Mouse (Mus musculus): ENCODE data around the gene Hist1h3d.
"Not testable (repeated sequence)": the region's sequence is repeated elsewhere in the genome, so short reads cannot be mapped to it uniquely, and the experiment has no call there.

The Hist1h3d gene

GRCm38 (mm10) chr13:23585029-23585441, 9.5 kb downstream of the Hist1h3d start:
- DNase-seq (ENCODE audit: low spot score in 2 of 2): peak; percentile 81 to 91

- peak; percentile 81 to 89 for DNase-seq (ENCODE audit: low spot score in 2 of 2)
These were observed 10.0 kb downstream of the Hist1h3d start for GRCm38 (mm10) chr13:23585442-23586098.

GRCm38 (mm10) chr13:23586099-23586939, 10.8 kb downstream of the Hist1h3d start:
- peak in 1 of 2 experiments; percentile 71 for DNase-seq (ENCODE audit: low spot score in 2 of 2)

GRCm38 (mm10) chr13:23586940-23587225, 11.3 kb downstream of the Hist1h3d start:
- no peak for DNase-seq (ENCODE audit: low spot score in 2 of 2)

GRCm38 (mm10) chr13:23591206-23591605, 15.6 kb downstream of the Hist1h3d start:
- DNase-seq (ENCODE audit: low spot score in 2 of 2): no peak

GRCm38 (mm10) chr13:23591886-23592285, 16.3 kb downstream of the Hist1h3d start:
- not testable (repeated sequence) for DNase-seq (ENCODE audit: low spot score in 2 of 2)

GRCm38 (mm10) chr13:23592614-23593013, 17.1 kb downstream of the Hist1h3d start:
- DNase-seq (ENCODE audit: low spot score in 2 of 2): no peak

GRCm38 (mm10) chr13:23593051-23593770, 17.6 kb downstream of the Hist1h3d start:
- no peak for DNase-seq (ENCODE audit: low spot score in 2 of 2)

GRCm38 (mm10) chr13:23595185-23595584, 19.6 kb downstream of the Hist1h3d start:
- DNase-seq (ENCODE audit: low spot score in 2 of 2): no peak

- peak; percentile 66 to 72 for DNase-seq (ENCODE audit: low spot score in 2 of 2)
These were observed 20.2 kb downstream of the Hist1h3d start for GRCm38 (mm10) chr13:23595622-23596372.

GRCm38 (mm10) chr13:23597957-23598356, 22.4 kb downstream of the Hist1h3d start:
- DNase-seq (ENCODE audit: low spot score in 2 of 2): peak; percentile 84 to 96

- peak in 1 of 2 experiments; percentile 55 for DNase-seq (ENCODE audit: low spot score in 2 of 2)
These were observed 27.7 kb downstream of the Hist1h3d start for GRCm38 (mm10) chr13:23603182-23603699.

- peak in 1 of 2 experiments; percentile 28 for DNase-seq (ENCODE audit: low spot score in 2 of 2)
These were observed 28.9 kb downstream of the Hist1h3d start for GRCm38 (mm10) chr13:23604452-23604851.

- DNase-seq (ENCODE audit: low spot score in 2 of 2): peak in 1 of 2 experiments; percentile 40
These were observed 29.5 kb downstream of the Hist1h3d start for GRCm38 (mm10) chr13:23605052-23605451.

GRCm38 (mm10) chr13:23609209-23609608, 33.6 kb downstream of the Hist1h3d start:
- peak in 1 of 2 experiments; percentile 61 for DNase-seq (ENCODE audit: low spot score in 2 of 2)

GRCm38 (mm10) chr13:23609844-23610243, 34.3 kb downstream of the Hist1h3d start:
- DNase-seq (ENCODE audit: low spot score in 2 of 2): peak in 1 of 2 experiments; percentile 57

- DNase-seq (ENCODE audit: low spot score in 2 of 2): peak in 1 of 2 experiments; percentile 29
These were observed 34.8 kb downstream of the Hist1h3d start for GRCm38 (mm10) chr13:23610393-23610792.

GRCm38 (mm10) chr13:23611638-23612037, 36.1 kb downstream of the Hist1h3d start:
- DNase-seq (ENCODE audit: low spot score in 2 of 2): peak in 1 of 2 experiments; percentile 38

- peak in 1 of 2 experiments; percentile 58 for DNase-seq (ENCODE audit: low spot score in 2 of 2)
These were observed 44.6 kb downstream of the Hist1h3d start for GRCm38 (mm10) chr13:23620056-23620732.

GRCm38 (mm10) chr13:23620733-23621531, 45.4 kb downstream of the Hist1h3d start, which contains the start of gene Hist1h2be:
Hist1h2be (minus strand) TSS chr13:23621124.
- DNase-seq (ENCODE audit: low spot score in 2 of 2): peak; percentile 73 to 87

Data from spleen, postnatal 4 days (tissue).